Mouse (Mus musculus): ENCODE measurements around the gene H3f3b. TPM values are rescaled to one million over a fixed set of nuclear protein-coding genes. Genes with fewer than 3 reads are reported as not detected.
A peak's percentile ranks its signal among the peaks of the same experiment; 100 is the strongest.
"Not testable (repeated sequence)": the region's sequence is repeated elsewhere in the genome, so short reads cannot be mapped to it uniquely, and the experiment has no call there.

The H3f3b gene
- total RNA-seq, 4 experiments from 2014 or later, result 45.7 to 88.7 (median 59.5) TPM

- DNase-seq (ENCODE audit: low spot score in 2 of 2), result no peak
Observed at GRCm38 (mm10) chr11:116049610-116050009, 21.8 kb upstream of the H3f3b start.

GRCm38 (mm10) chr11:116045173-116045572 lies 17.4 kb upstream of the H3f3b start:
- DNase-seq (ENCODE audit: low spot score in 2 of 2), result no peak

GRCm38 (mm10) chr11:116043286-116043685 lies 15.5 kb upstream of the H3f3b start:
- DNase-seq (ENCODE audit: low spot score in 2 of 2), result no peak

- no peak for DNase-seq (ENCODE audit: low spot score in 2 of 2)
Observed at GRCm38 (mm10) chr11:116042372-116043138, 14.8 kb upstream of the H3f3b start.

GRCm38 (mm10) chr11:116041833-116042232 lies 14.1 kb upstream of the H3f3b start:
- no peak for DNase-seq (ENCODE audit: low spot score in 2 of 2)

GRCm38 (mm10) chr11:116040593-116040992 lies 12.8 kb upstream of the H3f3b start:
- DNase-seq (ENCODE audit: low spot score in 2 of 2), result no peak

GRCm38 (mm10) chr11:116037826-116038225 lies 10.1 kb upstream of the H3f3b start:
- no peak for DNase-seq (ENCODE audit: low spot score in 2 of 2)

- DNase-seq (ENCODE audit: low spot score in 2 of 2), result no peak
Observed at GRCm38 (mm10) chr11:116036671-116037070, 8.9 kb upstream of the H3f3b start.

- no peak for DNase-seq (ENCODE audit: low spot score in 2 of 2)
Observed at GRCm38 (mm10) chr11:116034584-116034983, 6.8 kb upstream of the H3f3b start.

- peak in 1 of 2 experiments; percentile 21 for DNase-seq (ENCODE audit: low spot score in 2 of 2)
Observed at GRCm38 (mm10) chr11:116030898-116031845, 3.4 kb upstream of the H3f3b start.

GRCm38 (mm10) chr11:116030088-116030897 lies 2.5 kb upstream of the H3f3b start, which contains the start of gene Unk:
Gene Unk (plus strand): TSS chr11:116030322.
- peak; percentile 95 to 96 for DNase-seq (ENCODE audit: low spot score in 2 of 2)

GRCm38 (mm10) chr11:116029086-116029865 lies 1.5 kb upstream of the H3f3b start:
- no peak for DNase-seq (ENCODE audit: low spot score in 2 of 2)

- DNase-seq (ENCODE audit: low spot score in 2 of 2), result no peak
Observed at GRCm38 (mm10) chr11:116028177-116028865, 559 bp upstream of the H3f3b start.

- DNase-seq (ENCODE audit: low spot score in 2 of 2), result no peak
Observed at GRCm38 (mm10) chr11:116025056-116025845, 2.5 kb downstream of the H3f3b start.

- DNase-seq (ENCODE audit: low spot score in 2 of 2), result peak; percentile 93 to 96
Observed at GRCm38 (mm10) chr11:116024356-116024808, 3.4 kb downstream of the H3f3b start.

GRCm38 (mm10) chr11:116023771-116024355 lies 3.9 kb downstream of the H3f3b start:
- peak; percentile 72 to 76 for DNase-seq (ENCODE audit: low spot score in 2 of 2)

- DNase-seq (ENCODE audit: low spot score in 2 of 2), result not testable (repeated sequence)
Observed at GRCm38 (mm10) chr11:116023074-116023770, 4.5 kb downstream of the H3f3b start.

- no peak for DNase-seq (ENCODE audit: low spot score in 2 of 2)
Observed at GRCm38 (mm10) chr11:116022256-116022780, 5.4 kb downstream of the H3f3b start.

Measured in gastrocnemius, adult 8-10 months (tissue).